Mouse (Mus musculus) CH12.LX (cell line): Measurements from ENCODE around the gene 4930404N11Rik. TPM values are rescaled to one million over a fixed set of nuclear protein-coding genes. Genes with fewer than 3 reads are reported as not detected.

Source experiments
- DNase-seq: peaks from one replicate; pipeline ENCODE4 v3.0.0-alpha.2; 2013; ENCODE audit errors: extremely low read depth
- H3K27ac ChIP-seq: 2 replicates; pipeline ENCODE4 v1.5.1; 2012; ENCODE audit warnings: low read depth, mild to moderate bottlenecking, control low read depth, moderate library complexity; ENCODE audit not compliant: insufficient read depth
- H3K27me3 ChIP-seq: replicated peaks from 2 replicates; pipeline ENCODE3; 2012; ENCODE audit warnings: inconsistent platforms
- H3K36me3 ChIP-seq, 2 experiments: replicated peaks in 1 of 2; 2 replicates each; pipeline versions ENCODE3 to v1.6.1; 2012; ENCODE audit warnings: inconsistent platforms in 1 of 2, low read length in 1 of 2, mild to moderate bottlenecking in 1 of 2, mixed read lengths in 1 of 2, moderate library complexity in 1 of 2; ENCODE audit not compliant: control insufficient read depth in 1 of 2, insufficient read depth in 1 of 2
- H3K4me1 ChIP-seq, 2 experiments: 2 replicates each; pipeline ENCODE4 v1.6.1; 2012; ENCODE audit warnings: inconsistent platforms in 1 of 2, moderate library complexity in 1 of 2; ENCODE audit not compliant: insufficient read depth in 2 of 2, control insufficient read depth in 1 of 2
- H3K4me2 ChIP-seq: 2 replicates; pipeline ENCODE4 v1.6.1; 2012; ENCODE audit warnings: low read depth, mild to moderate bottlenecking, control low read depth; ENCODE audit not compliant: poor library complexity, insufficient read depth, severe bottlenecking
- H3K4me3 ChIP-seq, 3 experiments: fragments of 150-350 bp in 1 of 3; sonication (generic) in 1 of 3; replicated peaks in 1 of 3; 2 replicates each; pipeline versions ENCODE3 to v1.5.1; 2011 to 2012; ENCODE audit warnings: low read depth in 2 of 3, low read length in 2 of 3, mild to moderate bottlenecking in 2 of 3, moderate library complexity in 2 of 3, control low read depth in 1 of 3, improper control_type of control experiment in 1 of 3, inconsistent platforms in 1 of 3, mixed read lengths in 1 of 3; ENCODE audit not compliant: poor library complexity in 1 of 3
- H3K79me2 ChIP-seq: replicated peaks from 2 replicates; pipeline ENCODE4 v1.6.1; 2012; ENCODE audit warnings: mild to moderate bottlenecking, moderate library complexity; ENCODE audit not compliant: control insufficient read depth, poor library complexity, insufficient read depth, severe bottlenecking; ENCODE audit errors: extremely low read depth
- H3K9ac ChIP-seq: 2 replicates; pipeline ENCODE4 v1.6.1; 2012; ENCODE audit warnings: low read depth, mild to moderate bottlenecking, control low read depth, moderate library complexity; ENCODE audit not compliant: insufficient read depth
- H3K9me3 ChIP-seq: replicated peaks from 2 replicates; pipeline ENCODE3; 2012; ENCODE audit warnings: low read length, inconsistent platforms, mixed read lengths
- BHLHE40 ChIP-seq: IDR thresholded peaks from 2 replicates; pipeline ENCODE4 v1.6.1; 2011; ENCODE audit warnings: mild to moderate bottlenecking, low read depth, low read length, improper control_type of control experiment
- CHD1 ChIP-seq: IDR thresholded peaks from 2 replicates; pipeline ENCODE4 v1.6.1; 2012; ENCODE audit warnings: low read depth, low read length, improper control_type of control experiment, inconsistent platforms
- CHD2 ChIP-seq: IDR thresholded peaks from 2 replicates; pipeline ENCODE4 v1.6.1; 2011; ENCODE audit warnings: low read length, improper control_type of control experiment
- CTCF ChIP-seq, 2 experiments: IDR thresholded peaks in 1 of 2; conservative IDR thresholded peaks in 1 of 2; 2 replicates each; pipeline ENCODE4 v1.5.1; 2011 to 2012; ENCODE audit warnings: low read depth in 2 of 2, low read length in 2 of 2, improper control_type of control experiment in 1 of 2, inconsistent platforms in 1 of 2, mild to moderate bottlenecking in 1 of 2, moderate library complexity in 1 of 2
- ELF1 ChIP-seq: IDR thresholded peaks from 2 replicates; pipeline ENCODE4 v1.6.1; 2014; ENCODE audit warnings: low read depth, mild to moderate bottlenecking, inconsistent platforms, low read length, improper control_type of control experiment
- EP300 ChIP-seq: IDR thresholded peaks from 2 replicates; pipeline ENCODE4 v1.6.1; 2011; ENCODE audit warnings: low read length, improper control_type of control experiment
- IRF4 ChIP-seq: IDR thresholded peaks from 2 replicates; pipeline ENCODE4 v1.6.1; 2014; ENCODE audit warnings: low read depth, mild to moderate bottlenecking, inconsistent platforms, low read length, improper control_type of control experiment
- JUN ChIP-seq: IDR thresholded peaks from 2 replicates; pipeline ENCODE4 v1.6.1; 2011; ENCODE audit warnings: low read depth, mild to moderate bottlenecking, low read length, improper control_type of control experiment, moderate library complexity; ENCODE audit not compliant: insufficient read depth
- KAT2A ChIP-seq: IDR thresholded peaks from 2 replicates; pipeline ENCODE4 v1.6.1; 2012; ENCODE audit warnings: low read length, improper control_type of control experiment, inconsistent platforms; ENCODE audit not compliant: insufficient replicate concordance
- MAFK ChIP-seq: IDR thresholded peaks from 2 replicates; pipeline ENCODE4 v1.6.1; 2011; ENCODE audit warnings: low read length, improper control_type of control experiment; ENCODE audit not compliant: insufficient replicate concordance
- MAZ ChIP-seq: IDR thresholded peaks from 2 replicates; pipeline ENCODE4 v1.6.1; 2012; ENCODE audit warnings: low read depth, mild to moderate bottlenecking, inconsistent platforms, low read length, improper control_type of control experiment, moderate library complexity
- MXI1 ChIP-seq: IDR thresholded peaks from 2 replicates; pipeline ENCODE4 v1.6.1; 2011; ENCODE audit warnings: mild to moderate bottlenecking, low read depth, low read length, improper control_type of control experiment
- MYC ChIP-seq: IDR thresholded peaks from 2 replicates; pipeline ENCODE4 v1.6.1; 2011; ENCODE audit warnings: low read depth, mild to moderate bottlenecking, improper control_type of control experiment, low read length
- PAX5 ChIP-seq: IDR thresholded peaks from 2 replicates; pipeline ENCODE4 v1.6.1; 2012; ENCODE audit warnings: low read length, inconsistent platforms, mixed read lengths
- POLR2A ChIP-seq: IDR thresholded peaks from 2 replicates; pipeline ENCODE4 v1.6.1; 2011; ENCODE audit warnings: low read depth, mild to moderate bottlenecking, improper control_type of control experiment, low read length
- POLR2AphosphoS2 ChIP-seq: IDR thresholded peaks from 2 replicates; pipeline ENCODE4 v1.6.1; 2011; ENCODE audit warnings: low read depth, low read length, improper control_type of control experiment
- RAD21 ChIP-seq: IDR thresholded peaks from 2 replicates; pipeline ENCODE4 v1.6.1; 2011; ENCODE audit warnings: low read depth, mild to moderate bottlenecking, low read length, improper control_type of control experiment, moderate library complexity
- RCOR1 ChIP-seq: conservative IDR thresholded peaks from 2 replicates; pipeline ENCODE4 v1.6.1; 2012; ENCODE audit warnings: low read depth, mild to moderate bottlenecking, inconsistent platforms, low read length, improper control_type of control experiment
- SIN3A ChIP-seq: IDR thresholded peaks from 2 replicates; pipeline ENCODE4 v1.6.1; 2012; ENCODE audit warnings: low read length, improper control_type of control experiment, inconsistent platforms
- SMC3 ChIP-seq: IDR thresholded peaks from 2 replicates; pipeline ENCODE4 v1.6.1; 2011; ENCODE audit warnings: low read depth, low read length, improper control_type of control experiment
- TBP ChIP-seq: conservative IDR thresholded peaks from 2 replicates; pipeline ENCODE4 v1.6.1; 2011; ENCODE audit warnings: low read depth, low read length, improper control_type of control experiment
- USF1 ChIP-seq: IDR thresholded peaks from 2 replicates; pipeline ENCODE4 v1.6.1; 2014; ENCODE audit warnings: low read depth, mild to moderate bottlenecking, inconsistent platforms, low read length, improper control_type of control experiment
- ZMIZ1 ChIP-seq: IDR thresholded peaks from 2 replicates; pipeline ENCODE4 v1.6.1; 2012; ENCODE audit warnings: low read depth, mild to moderate bottlenecking, inconsistent platforms, low read length, improper control_type of control experiment
- ZNF384 ChIP-seq: IDR thresholded peaks from 2 replicates; pipeline ENCODE4 v1.6.1; 2012; ENCODE audit warnings: low read depth, low read length, improper control_type of control experiment, inconsistent platforms
- dilution Hi-C: fragments of 300-500 bp; cut with MboI; formaldehyde crosslinking; loops from 2 replicates; pipeline ENCODE4 v1.14.3; 2020; ENCODE audit warnings: low sequenced_read_pairs; ENCODE audit not compliant: extremely low pct_unique_long_range_greater_than_20kb, extremely low pct_ligation_motif_present
- in situ Hi-C: fragments of 300-500 bp; cut with MboI; formaldehyde crosslinking; loops from 3 replicates; pipeline ENCODE4 v1.14.3; 2019; ENCODE audit warnings: low sequenced_read_pairs, low pct_ligation_motif_present, low pct_unique_long_range_greater_than_20kb, mixed read lengths
- polyA plus RNA-seq: library from polyadenylated mRNA; unstranded; fragments of >175 nt; gene quantifications from 2 replicates; pipeline ENCODE4 v1.2.1, GENCODE M21; 2012; ENCODE audit warnings: low read depth; ENCODE audit not compliant: insufficient read length
- total RNA-seq, 2 experiments: library from RNA; depleted of rRNA; stranded (reverse); fragments of 300-350 nt in 1 of 2; fragments of >200 nt in 1 of 2; gene quantifications; 2 replicates each; pipeline ENCODE4 v1.2.3; 2012 to 2014

Gene 4930404N11Rik
- total and polyA plus RNA-seq, 3 experiments, result 0.23 to 5.2 (median 2.7) TPM

DNA sequence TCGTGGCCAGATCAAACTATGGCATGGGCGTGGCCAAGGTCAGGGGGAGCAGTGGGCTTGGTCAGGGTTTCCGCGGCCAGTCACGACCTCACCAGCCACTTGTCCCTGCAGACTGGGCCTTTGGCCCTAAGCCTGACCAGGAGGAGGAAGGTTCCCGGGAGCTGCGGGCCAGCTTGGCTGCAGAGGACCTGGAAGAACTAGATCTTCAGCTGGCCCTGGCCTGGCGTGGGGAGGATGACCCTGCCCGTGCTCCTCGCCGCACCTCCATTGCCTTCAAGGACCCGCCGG lies 25.0 kb upstream of the 4930404N11Rik start:
- dilution Hi-C loops, result no loop called here
- Histone ChIP-seq H3K4me2 (no peak overlapping the region), H3K79me2 (peaks cover 6% of the 10 kb centered on the region), H3K36me3 (peaks cover 49 to 69% of the 10 kb centered on the region in 2 experiments), H3K27ac (no peak overlapping the region), H3K9me3 (no peaks in the 10 kb centered on the region), H3K4me1 (peaks cover 4 to 8% of the 10 kb centered on the region in 2 experiments), H3K27me3 (no peaks in the 10 kb centered on the region), H3K9ac (no peak overlapping the region), H3K4me3 (no peak overlapping the region)
- DNase-seq, result no peak
- no peak for TF ChIP-seq POLR2A
- TF ChIP-seq MAFK, result no peak
- TF ChIP-seq POLR2AphosphoS2, result no peak
- in situ Hi-C loops, result no loop called here

DNA sequence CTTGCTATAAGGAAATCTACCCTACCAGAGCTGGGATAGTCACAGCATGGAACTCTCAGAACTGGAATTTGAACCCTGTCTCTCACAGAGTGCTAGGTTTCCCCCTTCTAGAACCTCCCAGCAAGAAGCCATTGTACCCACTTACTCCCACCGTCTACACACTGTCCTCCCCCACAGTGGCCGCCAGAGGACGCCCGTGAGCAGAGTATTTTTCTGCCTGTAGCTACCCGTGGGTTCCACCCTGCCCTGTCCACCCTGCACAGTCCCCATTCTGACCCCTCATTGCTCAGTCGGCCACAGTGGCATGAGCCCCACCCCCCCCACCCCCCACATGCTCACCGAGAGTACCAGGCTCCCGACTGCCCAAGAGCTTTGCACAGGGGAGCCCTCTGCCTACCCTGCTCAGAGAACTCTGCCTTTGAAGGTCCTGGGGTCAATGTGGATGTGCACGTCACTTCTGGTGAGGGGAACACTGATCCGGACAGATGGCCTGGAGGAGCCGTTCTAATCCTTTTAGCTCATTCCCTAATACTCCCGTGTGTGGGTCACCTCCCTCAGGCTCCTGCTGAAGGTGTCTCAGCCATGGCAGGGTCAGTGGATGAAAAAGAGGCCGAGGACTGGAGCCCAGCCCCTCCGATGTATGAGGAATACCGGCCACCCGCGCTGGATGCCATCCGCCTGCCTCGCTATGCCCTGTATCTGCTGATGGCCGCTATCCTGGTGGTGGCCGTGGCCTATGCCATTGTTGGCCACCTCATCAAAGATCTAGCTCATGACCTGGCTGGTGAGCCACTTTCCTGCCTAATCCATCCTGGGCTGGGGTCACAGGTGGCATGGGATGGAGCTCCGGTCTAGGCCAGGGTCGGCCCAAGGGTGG lies 24.4 kb upstream of the 4930404N11Rik start:
- peak; percentile 51 for DNase-seq
- TF ChIP-seq RAD21, result peak; percentile 60
- no peak for TF ChIP-seq ZMIZ1
- peak; percentile 34; the same call in 1 of the 2 replicates for TF ChIP-seq POLR2AphosphoS2
- TF ChIP-seq CTCF (conservative IDR thresholded peaks at IDR 0.05 in 1 of 2, IDR thresholded peaks at IDR 0.05 in 1 of 2; ENCODE audit: low read depth in 2 of 2, low read length in 2 of 2), result peak; percentile 88 to 94
- peak; percentile 85 for TF ChIP-seq SMC3
- no peak for TF ChIP-seq MXI1
- Histone ChIP-seq H3K27ac (no peak overlapping the region), H3K79me2 (peaks cover 12% of the 10 kb centered on the region), H3K9me3 (no peaks in the 10 kb centered on the region), H3K27me3 (no peaks in the 10 kb centered on the region), H3K36me3 (peaks cover 49 to 70% of the 10 kb centered on the region in 2 experiments), H3K9ac (no peak overlapping the region), H3K4me3 (no peak overlapping the region), H3K4me1 (peaks cover 6 to 14% of the 10 kb centered on the region in 2 experiments), H3K4me2 (no peak overlapping the region)
- dilution Hi-C loops (no loop called here), in situ Hi-C loops (no loop called here)

DNA sequence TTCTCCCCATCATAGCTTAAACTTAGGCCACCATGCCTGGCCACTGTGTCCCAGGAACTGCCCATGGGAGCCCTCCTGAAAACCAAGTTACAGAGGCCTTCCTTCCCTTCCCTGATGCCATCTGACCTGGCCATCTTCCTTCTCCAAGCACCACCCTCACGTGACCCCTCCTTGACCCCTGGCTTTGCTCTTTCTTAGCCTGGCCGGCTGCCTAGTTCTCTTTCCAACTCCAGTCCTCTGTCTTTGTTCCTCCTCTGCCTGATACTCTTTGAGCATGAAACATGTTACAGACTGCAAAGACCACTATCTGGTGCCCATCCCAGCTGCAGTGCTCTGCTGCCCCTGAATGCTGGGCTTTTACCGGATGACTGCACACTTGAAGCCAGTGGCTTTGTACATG lies 23.8 kb upstream of the 4930404N11Rik start:
- Histone ChIP-seq H3K79me2 (peaks cover 19% of the 10 kb centered on the region), H3K9me3 (no peaks in the 10 kb centered on the region), H3K27ac (no peak overlapping the region), H3K4me3 (no peak overlapping the region), H3K36me3 (peaks cover 49 to 67% of the 10 kb centered on the region in 2 experiments), H3K27me3 (no peaks in the 10 kb centered on the region), H3K4me1 (peaks cover 6 to 14% of the 10 kb centered on the region in 2 experiments), H3K4me2 (no peak overlapping the region), H3K9ac (no peak overlapping the region)
- in situ Hi-C loops, result no loop called here
- DNase-seq, result no peak
- dilution Hi-C loops, result no loop called here
- TF ChIP-seq SIN3A, result no peak
- no peak for TF ChIP-seq ELF1
- no peak for TF ChIP-seq MYC
- TF ChIP-seq BHLHE40, result no peak
- no peak for TF ChIP-seq RCOR1
- TF ChIP-seq CHD1, result no peak
- no peak for TF ChIP-seq ZNF384
- TF ChIP-seq SMC3, result no peak
- no peak for TF ChIP-seq PAX5
- TF ChIP-seq CHD2, result no peak
- TF ChIP-seq POLR2AphosphoS2, result no peak
- no peak for TF ChIP-seq TBP
- no peak for TF ChIP-seq USF1
- TF ChIP-seq KAT2A, result no peak
- TF ChIP-seq JUN, result no peak
- TF ChIP-seq IRF4, result no peak
- no peak for TF ChIP-seq EP300
- no peak for TF ChIP-seq CTCF (conservative IDR thresholded peaks at IDR 0.05 in 1 of 2, IDR thresholded peaks at IDR 0.05 in 1 of 2; ENCODE audit: low read depth in 2 of 2, low read length in 2 of 2)
- no peak for TF ChIP-seq MAZ
